Mouse (Mus musculus) spleen, adult 2 months (tissue): ENCODE results near the gene Iqsec3. TPM values are rescaled to one million over a fixed set of nuclear protein-coding genes. Genes with fewer than 3 reads are reported as not detected.

Experiments
- DNase-seq, 2 experiments: peaks; one replicate each; pipeline versions ENCODE4 v3.0.0 to v3.0.0-alpha.2; 2012 to 2021; ENCODE audit warnings: low spot score in 2 of 2, low read depth in 1 of 2
- H3K27ac ChIP-seq: fragments of 200-500 bp; 2 replicates; pipeline ENCODE4 v1.5.1; 2012; ENCODE audit warnings: low read length, inconsistent platforms; ENCODE audit not compliant: insufficient read depth
- H3K27me3 ChIP-seq: fragments of 200-500 bp; 2 replicates; pipeline ENCODE4 v1.6.1; 2012; ENCODE audit warnings: mild to moderate bottlenecking, moderate library complexity, low read length, inconsistent platforms; ENCODE audit not compliant: control insufficient read depth, insufficient read depth
- H3K36me3 ChIP-seq: fragments of 200-500 bp; 2 replicates; pipeline ENCODE4 v1.6.1; 2012; ENCODE audit warnings: mild to moderate bottlenecking, low read length, inconsistent platforms; ENCODE audit not compliant: control insufficient read depth, insufficient read depth
- H3K4me1 ChIP-seq: fragments of 200-500 bp; 2 replicates; pipeline ENCODE4 v1.6.1; 2011; ENCODE audit warnings: inconsistent platforms; ENCODE audit not compliant: control insufficient read depth, insufficient read depth, insufficient read length
- H3K4me3 ChIP-seq: fragments of 200-500 bp; 2 replicates; pipeline ENCODE4 v1.5.1; 2011; ENCODE audit warnings: mild to moderate bottlenecking, inconsistent platforms; ENCODE audit not compliant: insufficient read depth, insufficient read length; ENCODE audit errors: extremely low read depth
- CTCF ChIP-seq: fragments of 200-500 bp; IDR thresholded peaks from 2 replicates; pipeline ENCODE4 v1.5.1; 2011; ENCODE audit warnings: mild to moderate bottlenecking, inconsistent platforms; ENCODE audit not compliant: insufficient read depth, insufficient read length, insufficient replicate concordance; ENCODE audit errors: extremely low read depth
- POLR2A ChIP-seq: fragments of 200-500 bp; IDR thresholded peaks from 2 replicates; pipeline ENCODE4 v1.6.1; 2011; ENCODE audit warnings: low read depth, low read length, inconsistent platforms
- WGBS: fragments of 180-500 bp; shearing (Covaris S2); methylation state at CpG from one replicate; pipeline ENCODE4 v1.1.7; 2018; 5-methylcytosine and 5-hydroxymethylcytosine counted together
- polyA plus RNA-seq: library from polyadenylated mRNA; depleted of rRNA; stranded (reverse); fragments of >200 nt; gene quantifications from 2 replicates; pipeline ENCODE4 v1.2.3, GENCODE M21; 2012

The Iqsec3 gene
- polyA plus RNA-seq, 1 experiment, result not detected

GRCm38 (mm10) chr6:121495026-121495425 lies 21.5 kb upstream of the Iqsec3 start:
- H3K36me3 ChIP-seq, result no peaks in the 10 kb centered on the region
- no peak for DNase-seq
- TF ChIP-seq POLR2A, result no peak
- no peak for TF ChIP-seq CTCF
- WGBS, result 94% methylated on average over 1 of the region's 1 CpGs
- H3K27me3 ChIP-seq, result no peaks in the 10 kb centered on the region
- no peaks in the 10 kb centered on the region for H3K4me1 ChIP-seq
- no peak overlapping the region for H3K4me3 ChIP-seq
- no peak overlapping the region for H3K27ac ChIP-seq

- H3K27me3 ChIP-seq, result no peaks in the 10 kb centered on the region
- H3K4me3 ChIP-seq, result no peak overlapping the region
- no peaks in the 10 kb centered on the region for H3K36me3 ChIP-seq
- H3K4me1 ChIP-seq, result no peaks in the 10 kb centered on the region
- WGBS, result 84% methylated on average over 4 of the region's 4 CpGs
- no peak for DNase-seq
- no peak for TF ChIP-seq POLR2A
- TF ChIP-seq CTCF, result no peak
- no peak overlapping the region for H3K27ac ChIP-seq
These were observed 20.8 kb upstream of the Iqsec3 start for GRCm38 (mm10) chr6:121494319-121494718.

- WGBS, result 84% methylated on average over 5 of the region's 5 CpGs
- no peak overlapping the region for H3K27ac ChIP-seq
- TF ChIP-seq CTCF (no peak), POLR2A (no peak)
- H3K4me1 ChIP-seq, result no peaks in the 10 kb centered on the region
- DNase-seq, result no peak
- H3K27me3 ChIP-seq, result no peaks in the 10 kb centered on the region
- H3K36me3 ChIP-seq, result no peaks in the 10 kb centered on the region
- H3K4me3 ChIP-seq, result no peak overlapping the region
These were observed 17.9 kb upstream of the Iqsec3 start for GRCm38 (mm10) chr6:121491339-121491738.

GRCm38 (mm10) chr6:121472273-121472672 lies 1.2 kb downstream of the Iqsec3 start:
- peaks cover 6% of the 10 kb centered on the region; the same call in 1 of the 2 replicates for H3K27me3 ChIP-seq
- no peak for DNase-seq
- H3K4me3 ChIP-seq, result no peak overlapping the region
- H3K27ac ChIP-seq, result no peak overlapping the region
- H3K36me3 ChIP-seq, result no peaks in the 10 kb centered on the region
- H3K4me1 ChIP-seq, result no peaks in the 10 kb centered on the region
- TF ChIP-seq CTCF (no peak), POLR2A (no peak)
- 40% methylated on average over 5 of the region's 5 CpGs for WGBS

GRCm38 (mm10) chr6:121468235-121468634 lies 5.2 kb downstream of the Iqsec3 start:
- TF ChIP-seq POLR2A (no peak), CTCF (no peak)
- no peaks in the 10 kb centered on the region for H3K4me1 ChIP-seq
- H3K4me3 ChIP-seq, result no peak overlapping the region
- no peak overlapping the region for H3K27ac ChIP-seq
- H3K27me3 ChIP-seq, result peaks cover 2% of the 10 kb centered on the region; the same call in 1 of the 2 replicates
- H3K36me3 ChIP-seq, result no peaks in the 10 kb centered on the region
- DNase-seq, result no peak

- Histone ChIP-seq H3K4me1 (no peaks in the 10 kb centered on the region), H3K36me3 (no peaks in the 10 kb centered on the region), H3K4me3 (no peak overlapping the region), H3K27me3 (no peaks in the 10 kb centered on the region), H3K27ac (no peak overlapping the region)
- WGBS, result 5% methylated on average over 27 of the region's 28 CpGs
- DNase-seq, result no peak
- TF ChIP-seq CTCF (no peak), POLR2A (no peak)
These were observed 10.7 kb downstream of the Iqsec3 start for GRCm38 (mm10) chr6:121462628-121463340.

- Histone ChIP-seq H3K4me3 (no peak overlapping the region), H3K36me3 (no peaks in the 10 kb centered on the region), H3K27ac (no peak overlapping the region), H3K4me1 (no peaks in the 10 kb centered on the region), H3K27me3 (no peaks in the 10 kb centered on the region)
- TF ChIP-seq CTCF (no peak), POLR2A (no peak)
- DNase-seq, result no peak
- 61% methylated on average over 8 of the region's 8 CpGs for WGBS
These were observed 16.1 kb downstream of the Iqsec3 start for GRCm38 (mm10) chr6:121457381-121457780.
